Mouse (Mus musculus) heart, embryonic 14.5 days (tissue): ENCODE results near the gene Slc35b1. TPM values are rescaled to one million over a fixed set of nuclear protein-coding genes. Genes with fewer than 3 reads are reported as not detected.

Experiments
- ATAC-seq: fragments of 200-750 bp; cut with Nextera tagmentation; 2 replicates; pipeline ENCODE4 v1.8.0; 2017; ENCODE audit warnings: low read depth, moderate TSS enrichment; ENCODE audit not compliant: insufficient number of reproducible peaks, insufficient read depth, low FRiP score
- H3K27ac ChIP-seq, 2 experiments: fragments of 200-500 bp in 1 of 2; fragments of 300-500 bp in 1 of 2; sonication (generic) in 1 of 2; replicated peaks in 1 of 2; 2 replicates each; pipeline ENCODE4 v1.5.1; 2012 to 2014; ENCODE audit warnings: low read depth in 2 of 2, low read length in 2 of 2, control low read depth in 1 of 2, mild to moderate bottlenecking in 1 of 2, mixed read lengths in 1 of 2; ENCODE audit not compliant: control insufficient read depth in 1 of 2, insufficient read depth in 1 of 2
- H3K27me3 ChIP-seq: fragments of 300-500 bp; sonication (generic); 2 replicates; pipeline ENCODE4 v1.6.1; 2014; ENCODE audit warnings: mild to moderate bottlenecking, low read length, control low read depth; ENCODE audit not compliant: control insufficient read depth, insufficient read depth
- H3K36me3 ChIP-seq: fragments of 300-500 bp; sonication (generic); 2 replicates; pipeline ENCODE4 v1.6.1; 2014; ENCODE audit warnings: mild to moderate bottlenecking, control low read depth, low read length, mixed read lengths; ENCODE audit not compliant: control insufficient read depth, insufficient read depth
- H3K4me1 ChIP-seq, 2 experiments: fragments of 200-500 bp in 1 of 2; fragments of 300-500 bp in 1 of 2; sonication (generic) in 1 of 2; 2 replicates each; pipeline ENCODE4 v1.6.1; 2012 to 2014; ENCODE audit warnings: low read length in 2 of 2, control low read depth in 1 of 2, mixed read lengths in 1 of 2; ENCODE audit not compliant: control insufficient read depth in 2 of 2, insufficient read depth in 2 of 2
- H3K4me2 ChIP-seq: fragments of 300-500 bp; sonication (generic); 2 replicates; pipeline ENCODE4 v1.6.1; 2014; ENCODE audit warnings: mild to moderate bottlenecking, low read length
- H3K4me3 ChIP-seq, 2 experiments: fragments of 200-500 bp in 1 of 2; fragments of 300-500 bp in 1 of 2; sonication (generic) in 1 of 2; 2 replicates each; pipeline ENCODE4 v1.5.1; 2012 to 2014; ENCODE audit warnings: low read length in 2 of 2, mild to moderate bottlenecking in 2 of 2, control low read depth in 1 of 2, low read depth in 1 of 2, moderate library complexity in 1 of 2; ENCODE audit not compliant: control insufficient read depth in 1 of 2, insufficient read depth in 1 of 2
- H3K9ac ChIP-seq: fragments of 300-500 bp; sonication (generic); 2 replicates; pipeline ENCODE4 v1.6.1; 2014; ENCODE audit warnings: mild to moderate bottlenecking, low read length
- H3K9me3 ChIP-seq: fragments of 300-500 bp; sonication (generic); 2 replicates; pipeline ENCODE4 v1.6.1; 2016; ENCODE audit warnings: low read length, control low read depth; ENCODE audit not compliant: control insufficient read depth
- WGBS: fragments of 180-500 bp; shearing (Covaris S2); extraction: QIAGEN DNeasy Blood & Tissue Kit; methylation state at CpG from one replicate; pipeline ENCODE4 v1.1.7; 2014; 5-methylcytosine and 5-hydroxymethylcytosine counted together
- polyA plus RNA-seq: library from polyadenylated mRNA; unstranded; fragments of >200 nt; fragmentation: Nextera tagmentation; extraction: Ambion mirVana; gene quantifications from 2 replicates; pipeline ENCODE4 v1.2.1, GENCODE M21; 2014

Gene Slc35b1
- polyA plus RNA-seq, 1 experiment from 2014 or later = 74.6 TPM

DNA sequence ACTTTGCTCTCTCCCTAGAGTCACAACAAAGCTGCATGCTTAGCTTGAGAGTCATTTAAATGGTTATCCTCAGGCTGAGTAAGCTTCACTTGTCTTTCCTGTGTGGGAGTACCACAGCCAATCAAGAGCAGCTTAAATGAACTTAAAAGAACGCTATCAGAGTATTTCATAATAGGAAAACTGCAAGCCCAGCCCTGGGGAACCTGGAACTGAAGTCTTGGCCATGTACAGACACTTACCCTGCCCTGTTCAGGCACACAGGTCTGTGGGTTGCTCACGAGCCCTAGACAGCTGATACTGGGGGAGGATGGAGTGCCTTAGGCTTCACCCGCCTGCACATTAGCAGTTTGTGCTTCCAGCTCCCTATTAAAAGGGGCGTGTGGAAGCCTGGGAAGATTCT lies 41.3 kb upstream of the Slc35b1 start:
- Histone ChIP-seq H3K36me3 (peaks cover 9% of the 10 kb centered on the region; the same call in 1 of the 2 replicates), H3K4me2 (no peak overlapping the region), H3K9ac (no peak overlapping the region), H3K4me3 (no peak overlapping the region), H3K4me1 (peaks cover 0 to 10% of the 10 kb centered on the region in 2 experiments; a peak in 2 of 4 replicates), H3K9me3 (no peaks in the 10 kb centered on the region), H3K27ac (no peak overlapping the region), H3K27me3 (no peaks in the 10 kb centered on the region)
- ATAC-seq = no peak
- WGBS = 69% methylated on average over 4 of the region's 4 CpGs

DNA sequence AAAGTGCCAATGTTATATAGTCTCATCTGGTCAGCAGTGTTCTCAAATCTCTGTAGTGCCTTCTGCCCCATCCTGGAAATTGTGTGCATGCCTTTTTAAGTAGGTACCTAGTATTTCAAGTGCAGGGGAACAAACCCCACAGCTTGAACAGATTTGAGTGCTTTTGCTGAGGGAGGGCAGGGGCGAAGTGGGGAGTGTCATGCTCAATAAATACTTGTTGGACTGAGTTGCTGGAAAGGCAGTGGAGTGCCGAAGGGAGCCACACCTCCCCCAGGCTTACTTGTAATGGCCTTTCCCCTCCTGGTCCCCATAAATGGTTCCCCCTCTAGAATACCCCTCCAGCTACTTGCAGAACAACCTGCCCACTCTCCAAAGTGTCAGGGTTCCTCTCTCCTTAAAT lies 40.3 kb upstream of the Slc35b1 start:
- no peak overlapping the region for H3K4me3 ChIP-seq
- no peak overlapping the region; the same call in 1 of the 2 replicates for H3K9ac ChIP-seq
- H3K4me1 ChIP-seq = peaks cover 0 to 7% of the 10 kb centered on the region in 2 experiments; a peak in 2 of 4 replicates
- H3K4me2 ChIP-seq = 0 out of 2 replicates have a peak overlapping the region, but pooled peaks have one; percentile 8
- H3K36me3 ChIP-seq = peaks cover 13% of the 10 kb centered on the region
- WGBS = 79% methylated on average over 2 of the region's 2 CpGs
- H3K27ac ChIP-seq = no peak overlapping the region
- ATAC-seq = no peak
- H3K9me3 ChIP-seq = no peaks in the 10 kb centered on the region
- no peaks in the 10 kb centered on the region for H3K27me3 ChIP-seq

DNA sequence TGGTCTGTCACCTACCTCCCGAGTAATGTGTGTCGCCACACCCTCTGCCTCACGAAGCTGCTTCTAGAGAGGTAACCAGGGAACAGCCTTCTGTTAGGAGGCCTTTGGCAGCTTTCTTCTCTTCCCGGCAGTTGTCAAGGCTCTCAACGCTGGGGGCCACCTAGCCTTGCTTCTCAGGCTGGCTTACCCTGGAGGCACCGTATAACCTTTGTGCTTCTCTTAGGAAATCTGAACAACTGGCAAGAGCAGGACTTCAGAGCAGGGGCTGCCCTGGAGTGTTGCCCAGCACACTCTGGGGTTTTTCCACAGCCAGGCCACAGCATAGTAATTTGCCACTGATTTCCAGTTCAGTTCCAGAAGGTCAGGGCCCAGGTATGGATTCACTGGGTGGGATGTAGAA lies 34.2 kb upstream of the Slc35b1 start:
- H3K36me3 ChIP-seq = peaks cover 13% of the 10 kb centered on the region
- no peaks in the 10 kb centered on the region for H3K9me3 ChIP-seq
- no peak overlapping the region for H3K4me2 ChIP-seq
- H3K4me3 ChIP-seq = no peak overlapping the region
- H3K9ac ChIP-seq = no peak overlapping the region
- H3K27me3 ChIP-seq = no peaks in the 10 kb centered on the region
- ATAC-seq = no peak
- no peak overlapping the region for H3K27ac ChIP-seq
- H3K4me1 ChIP-seq = peaks cover 2 to 6% of the 10 kb centered on the region in 2 experiments; a peak in 3 of 4 replicates
- 61% methylated on average over 6 of the region's 6 CpGs for WGBS

GRCm38 (mm10) chr11:95350960-95351359 lies 33.5 kb upstream of the Slc35b1 start:
- Histone ChIP-seq H3K27ac (no peak overlapping the region), H3K4me1 (peaks cover 5 to 13% of the 10 kb centered on the region in 2 experiments; a peak in 3 of 4 replicates), H3K4me2 (no peak overlapping the region), H3K36me3 (peaks cover 13% of the 10 kb centered on the region), H3K9me3 (no peaks in the 10 kb centered on the region), H3K27me3 (no peaks in the 10 kb centered on the region), H3K9ac (no peak overlapping the region), H3K4me3 (no peak overlapping the region)
- ATAC-seq = no peak
- 79% methylated on average over 3 of the region's 3 CpGs for WGBS

DNA sequence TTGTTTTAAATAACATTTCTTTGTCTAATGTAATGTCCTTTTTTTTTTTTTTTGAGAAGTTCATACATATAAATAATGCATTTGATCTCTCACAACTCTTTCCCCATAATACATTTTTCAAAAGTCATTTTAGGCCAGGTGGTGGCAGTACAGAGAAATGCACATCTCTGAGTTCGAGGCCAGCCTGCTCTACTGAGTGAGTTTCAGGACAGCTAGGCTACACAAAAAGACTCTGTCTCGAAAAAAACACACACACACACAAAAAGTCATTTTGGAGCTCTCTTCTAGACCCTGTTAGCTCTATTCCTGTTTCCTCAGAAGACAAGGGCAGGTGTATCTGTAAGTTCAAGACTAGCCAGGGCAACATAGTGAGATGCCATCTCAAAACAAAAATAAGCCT lies 31.8 kb upstream of the Slc35b1 start:
- Histone ChIP-seq H3K27ac (no peak overlapping the region), H3K9ac (no peak overlapping the region), H3K4me2 (no peak overlapping the region), H3K27me3 (no peaks in the 10 kb centered on the region), H3K4me1 (peaks cover 11 to 26% of the 10 kb centered on the region in 2 experiments), H3K36me3 (peaks cover 5% of the 10 kb centered on the region; the same call in 1 of the 2 replicates), H3K4me3 (no peak overlapping the region), H3K9me3 (no peaks in the 10 kb centered on the region)
- 86% methylated on average over 2 of the region's 2 CpGs for WGBS
- ATAC-seq = no peak

DNA sequence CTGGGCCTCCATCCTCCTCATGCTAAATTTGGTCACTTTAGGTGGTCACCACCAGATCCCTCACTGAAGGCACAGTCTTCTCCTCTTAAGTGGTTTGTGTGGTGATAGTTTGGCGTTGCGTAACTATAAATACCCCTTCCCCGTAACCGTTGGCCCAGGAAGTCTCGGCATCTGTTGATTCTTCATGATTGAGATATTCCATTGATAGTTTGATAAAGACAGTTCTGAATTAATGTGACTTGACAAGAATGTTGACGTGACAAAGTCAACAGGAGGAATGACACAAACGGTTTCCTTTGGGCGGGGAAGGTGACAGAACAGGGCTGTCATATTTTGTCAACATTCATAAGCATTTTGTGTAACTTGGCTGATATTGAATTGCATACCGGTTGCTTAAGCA lies 31.3 kb upstream of the Slc35b1 start:
- Histone ChIP-seq H3K9me3 (no peaks in the 10 kb centered on the region), H3K36me3 (peaks cover 3% of the 10 kb centered on the region; the same call in 1 of the 2 replicates)
- 75% methylated on average over 9 of the region's 9 CpGs for WGBS

GRCm38 (mm10) chr11:95354228-95354944 lies 30.1 kb upstream of the Slc35b1 start:
- Histone ChIP-seq H3K36me3 (no peaks in the 10 kb centered on the region), H3K4me2 (no peak overlapping the region), H3K4me1 (peaks cover 11 to 26% of the 10 kb centered on the region in 2 experiments), H3K27ac (no peak overlapping the region), H3K9me3 (no peaks in the 10 kb centered on the region), H3K4me3 (no peak overlapping the region), H3K9ac (no peak overlapping the region), H3K27me3 (no peaks in the 10 kb centered on the region)
- 88% methylated on average over 14 of the region's 14 CpGs for WGBS
- ATAC-seq = no peak

More for the DNA sequence above, 31.3 kb upstream of the Slc35b1 start:
- no peaks in the 10 kb centered on the region for H3K27me3 ChIP-seq
- no peak overlapping the region for H3K9ac ChIP-seq
- H3K4me2 ChIP-seq = no peak overlapping the region
- no peak overlapping the region for H3K27ac ChIP-seq
- no peak for ATAC-seq
- peaks cover 11 to 26% of the 10 kb centered on the region in 2 experiments for H3K4me1 ChIP-seq
- no peak overlapping the region for H3K4me3 ChIP-seq
